Mouse (Mus musculus): ENCODE data around the gene Mzt1. TPM values are rescaled to one million over a fixed set of nuclear protein-coding genes. Genes with fewer than 3 reads are reported as not detected.
"Not testable (repeated sequence)": the region's sequence is repeated elsewhere in the genome, so short reads cannot be mapped to it uniquely, and the experiment has no call there.

Gene Mzt1
- polyA plus RNA-seq, 1 experiment from 2014 or later, result 95.4 TPM

DNA sequence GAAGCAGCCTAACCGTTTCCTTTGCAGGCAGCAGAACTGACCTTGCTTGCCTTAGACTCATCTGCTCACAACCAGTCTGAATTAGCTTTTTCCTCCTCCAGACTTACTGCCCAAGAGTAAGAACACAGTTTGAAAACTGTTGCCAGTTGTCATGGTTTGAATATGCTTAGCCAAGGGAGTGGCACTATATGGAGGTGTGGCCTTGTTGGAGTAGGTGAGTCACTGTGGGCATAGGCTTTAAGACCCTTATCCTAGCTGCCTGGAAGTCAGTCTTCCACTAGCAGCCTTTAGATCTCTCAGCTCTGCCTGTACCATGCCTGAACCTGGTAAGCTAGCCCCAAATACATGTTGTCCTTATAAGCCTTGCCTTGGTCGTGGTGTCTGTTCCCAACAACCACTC lies 8.2 kb downstream of the Mzt1 start:
- Histone ChIP-seq H3K27me3 (ENCODE audit: insufficient read depth, poor library complexity, severe bottlenecking) (no peaks in the 10 kb centered on the region), H3K27ac (no peak overlapping the region), H3K9me3 (no peaks in the 10 kb centered on the region), H3K4me1 (replicated peaks) (no peaks in the 10 kb centered on the region; the same call in 1 of the 2 replicates), H3K36me3 (peaks cover 52% of the 10 kb centered on the region), H3K4me3 (no peak overlapping the region)
- no peak for DNase-seq (ENCODE audit: low spot score)
- WGBS, result 90% methylated on average over 2 of the region's 2 CpGs

DNA sequence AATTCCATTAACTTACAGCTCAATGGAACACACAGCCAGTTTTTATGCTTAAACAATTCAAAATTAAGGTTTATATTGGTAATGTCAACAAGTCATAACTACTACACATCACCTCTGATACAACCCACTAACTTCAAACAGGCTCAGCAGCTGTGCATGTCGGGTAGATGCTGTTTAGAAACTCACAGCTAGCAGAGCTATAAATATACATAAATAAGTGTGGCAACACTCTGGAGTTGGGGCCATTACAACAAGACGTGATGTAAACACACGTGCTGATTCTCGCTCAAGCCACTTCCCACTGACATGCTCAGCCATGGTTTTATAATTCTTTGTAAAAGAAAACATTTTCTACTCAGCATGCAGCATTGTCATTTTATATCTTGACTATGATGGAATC lies 9.9 kb downstream of the Mzt1 start:
- no peak for DNase-seq (ENCODE audit: low spot score)
- WGBS, result 90% methylated on average over 4 of the region's 4 CpGs
- H3K27ac ChIP-seq, result no peak overlapping the region
- no peaks in the 10 kb centered on the region; the same call in 1 of the 2 replicates for H3K4me1 ChIP-seq (replicated peaks)
- H3K36me3 ChIP-seq, result peaks cover 61% of the 10 kb centered on the region
- no peaks in the 10 kb centered on the region for H3K27me3 ChIP-seq (ENCODE audit: insufficient read depth, poor library complexity, severe bottlenecking)
- no peaks in the 10 kb centered on the region for H3K9me3 ChIP-seq
- no peak overlapping the region for H3K4me3 ChIP-seq

DNA sequence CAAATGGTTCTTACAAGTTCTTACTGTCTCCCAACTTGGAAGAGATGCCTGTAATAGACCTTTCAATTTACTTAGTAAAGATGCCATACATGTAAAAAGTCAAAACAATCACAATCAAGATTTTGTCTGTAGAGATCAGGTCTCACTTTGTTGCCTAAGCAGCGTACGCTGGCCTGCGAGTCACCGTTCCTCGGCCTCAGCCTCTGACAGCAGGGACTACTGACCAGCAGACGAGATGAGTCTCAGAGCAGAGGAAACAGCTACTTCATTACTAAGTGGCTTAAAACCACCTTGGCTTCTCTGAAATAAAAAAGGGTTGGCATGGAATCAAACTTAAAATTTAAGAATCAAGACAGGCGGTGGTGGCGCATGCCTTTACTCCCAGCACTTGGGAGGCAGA lies 11.1 kb downstream of the Mzt1 start:
- not testable (repeated sequence) for H3K27me3 ChIP-seq (ENCODE audit: insufficient read depth, poor library complexity, severe bottlenecking); H3K4me1 ChIP-seq (replicated peaks); H3K9me3 ChIP-seq; H3K4me3 ChIP-seq; H3K27ac ChIP-seq; DNase-seq (ENCODE audit: low spot score)
- WGBS, result 95% methylated on average over 8 of the region's 8 CpGs
- peaks cover 61% of the 10 kb centered on the region for H3K36me3 ChIP-seq

GRCm38 (mm10) chr14:99032596-99032995 lies 13.3 kb downstream of the Mzt1 start:
- H3K9me3 ChIP-seq, result no peaks in the 10 kb centered on the region
- no peaks in the 10 kb centered on the region; the same call in 1 of the 2 replicates for H3K4me1 ChIP-seq (replicated peaks)
- WGBS, result 86% methylated on average over 5 of the region's 5 CpGs
- no peak overlapping the region for H3K27ac ChIP-seq
- H3K27me3 ChIP-seq (ENCODE audit: insufficient read depth, poor library complexity, severe bottlenecking), result no peaks in the 10 kb centered on the region
- no peak for DNase-seq (ENCODE audit: low spot score)
- peaks cover 42% of the 10 kb centered on the region for H3K36me3 ChIP-seq
- no peak overlapping the region for H3K4me3 ChIP-seq

- Histone ChIP-seq H3K4me1 (replicated peaks) (no peaks in the 10 kb centered on the region; the same call in 1 of the 2 replicates), H3K4me3 (no peak overlapping the region), H3K36me3 (peaks cover 40% of the 10 kb centered on the region), H3K27ac (no peak overlapping the region), H3K27me3 (ENCODE audit: insufficient read depth, poor library complexity, severe bottlenecking) (no peaks in the 10 kb centered on the region), H3K9me3 (no peaks in the 10 kb centered on the region)
- WGBS, result 84% methylated on average over 5 of the region's 5 CpGs
- DNase-seq (ENCODE audit: low spot score), result no peak
Observed at GRCm38 (mm10) chr14:99031337-99031873, 14.5 kb downstream of the Mzt1 start.

DNA sequence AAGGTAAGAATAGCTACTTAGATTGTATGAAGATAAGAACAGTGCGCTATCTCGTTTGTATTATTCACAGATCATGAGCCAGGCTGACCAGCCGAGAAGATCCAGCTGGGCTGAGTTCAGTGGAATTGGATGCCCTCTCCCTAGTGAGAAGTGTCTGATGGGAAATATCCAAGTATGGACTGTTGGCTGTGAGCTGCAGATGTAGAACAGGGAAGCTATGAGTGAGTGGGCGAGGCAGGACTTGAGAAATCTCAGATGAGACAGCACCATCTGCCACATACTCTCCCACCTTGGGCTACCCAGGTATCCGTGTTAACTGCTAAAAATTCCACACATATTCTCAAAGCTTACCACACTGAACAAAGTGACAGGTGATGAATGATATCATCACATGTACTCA lies 15.9 kb downstream of the Mzt1 start:
- no peaks in the 10 kb centered on the region for H3K27me3 ChIP-seq (ENCODE audit: insufficient read depth, poor library complexity, severe bottlenecking)
- 80% methylated on average over 5 of the region's 5 CpGs for WGBS
- no peaks in the 10 kb centered on the region for H3K9me3 ChIP-seq
- H3K4me1 ChIP-seq (replicated peaks), result no peaks in the 10 kb centered on the region; the same call in 1 of the 2 replicates
- 0 out of 2 replicates have a peak overlapping the region, but pooled peaks have one; percentile 8 for H3K27ac ChIP-seq
- H3K36me3 ChIP-seq, result peaks cover 28% of the 10 kb centered on the region
- DNase-seq (ENCODE audit: low spot score), result no peak
- no peak overlapping the region for H3K4me3 ChIP-seq

DNA sequence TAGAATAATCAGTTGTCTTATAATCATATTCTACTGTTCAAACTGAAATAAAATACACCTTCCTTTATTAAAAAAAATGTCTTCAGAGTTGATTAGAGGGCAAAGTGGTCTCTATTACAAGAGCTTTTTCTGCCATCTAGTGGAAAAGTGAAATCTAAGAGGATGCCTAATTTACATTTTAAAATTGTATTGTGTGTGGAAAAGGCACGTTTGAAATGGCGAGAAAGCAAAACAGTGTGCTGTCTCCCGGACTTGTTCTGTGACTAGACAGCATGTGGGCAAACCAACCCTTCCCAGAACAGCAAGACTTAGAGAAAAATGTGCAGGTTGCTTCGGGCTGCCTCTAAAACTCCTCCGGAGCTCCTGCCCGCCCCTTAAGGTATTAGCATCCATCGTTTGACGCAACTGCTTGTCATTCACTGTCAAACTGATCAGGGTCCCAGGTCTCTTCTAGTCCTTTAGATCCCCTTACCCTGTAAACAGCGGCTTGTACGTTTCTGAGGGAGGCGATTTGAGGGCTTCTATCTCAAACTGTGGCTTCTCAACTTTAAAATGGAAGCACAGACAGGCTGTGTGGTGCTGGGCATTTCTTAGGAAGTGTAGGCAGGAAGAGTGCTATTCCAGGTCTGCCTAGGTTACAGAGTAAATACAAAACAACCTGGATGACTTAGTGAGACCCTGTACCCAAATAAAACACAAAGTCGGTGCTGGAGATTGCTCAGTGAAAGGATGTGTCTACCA lies 23.4 kb downstream of the Mzt1 start:
- no peak overlapping the region; the same call in 1 of the 2 replicates for H3K27ac ChIP-seq
- no peaks in the 10 kb centered on the region for H3K27me3 ChIP-seq (ENCODE audit: insufficient read depth, poor library complexity, severe bottlenecking)
- DNase-seq (ENCODE audit: low spot score), result no peak
- H3K36me3 ChIP-seq, result no peaks in the 10 kb centered on the region
- no peaks in the 10 kb centered on the region for H3K9me3 ChIP-seq
- peak overlapping the region; percentile 33 for H3K4me3 ChIP-seq
- 51% methylated on average over 12 of the region's 12 CpGs for WGBS
- H3K4me1 ChIP-seq (replicated peaks), result peaks cover 2% of the 10 kb centered on the region

DNA sequence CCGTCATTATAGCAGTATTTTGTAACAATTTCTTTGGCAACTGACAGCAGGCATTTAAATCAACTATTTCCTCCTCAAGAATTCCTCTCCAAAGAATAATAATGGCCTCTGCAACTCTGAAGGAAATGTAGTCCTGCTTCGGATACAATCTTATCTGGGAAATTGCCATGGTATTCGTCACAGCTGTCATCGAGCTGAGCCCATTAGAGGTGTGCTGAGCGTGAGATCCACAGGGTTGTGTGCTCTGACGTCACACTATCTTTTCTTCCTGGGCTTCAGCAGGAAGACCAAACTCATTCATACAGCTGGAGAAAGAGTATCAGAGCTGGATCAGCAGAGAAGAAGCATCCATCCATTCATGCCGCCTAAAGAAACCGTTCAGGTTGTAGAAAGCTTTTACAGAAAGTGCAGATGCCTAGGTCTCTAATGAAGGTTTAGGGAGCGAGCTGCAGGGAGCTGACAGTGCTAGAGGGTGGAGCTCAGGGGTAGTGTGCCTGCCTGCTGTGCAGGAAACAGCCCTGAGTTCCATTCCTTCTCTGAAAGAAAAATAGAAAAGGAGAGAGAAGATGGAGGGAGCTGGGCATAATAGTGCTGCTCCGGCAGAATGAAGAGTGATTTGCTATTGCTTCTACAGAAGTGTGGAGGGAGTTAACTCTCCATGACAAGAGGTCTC lies 26.7 kb downstream of the Mzt1 start:
- Histone ChIP-seq H3K4me3 (no peak overlapping the region), H3K4me1 (replicated peaks) (peaks cover 2% of the 10 kb centered on the region), H3K36me3 (no peaks in the 10 kb centered on the region), H3K27ac (no peak overlapping the region), H3K9me3 (no peaks in the 10 kb centered on the region), H3K27me3 (ENCODE audit: insufficient read depth, poor library complexity, severe bottlenecking) (no peaks in the 10 kb centered on the region)
- no peak for DNase-seq (ENCODE audit: low spot score)
- WGBS, result 71% methylated on average over 10 of the region's 10 CpGs

- Histone ChIP-seq H3K4me1 (replicated peaks) (peaks cover 2% of the 10 kb centered on the region), H3K27me3 (ENCODE audit: insufficient read depth, poor library complexity, severe bottlenecking) (no peaks in the 10 kb centered on the region), H3K4me3 (no peak overlapping the region), H3K9me3 (no peaks in the 10 kb centered on the region), H3K36me3 (no peaks in the 10 kb centered on the region), H3K27ac (no peak overlapping the region)
- WGBS, result 92% methylated on average over 7 of the region's 7 CpGs
- no peak for DNase-seq (ENCODE audit: low spot score)
Observed at GRCm38 (mm10) chr14:99018691-99019090, 27.2 kb downstream of the Mzt1 start.

DNA sequence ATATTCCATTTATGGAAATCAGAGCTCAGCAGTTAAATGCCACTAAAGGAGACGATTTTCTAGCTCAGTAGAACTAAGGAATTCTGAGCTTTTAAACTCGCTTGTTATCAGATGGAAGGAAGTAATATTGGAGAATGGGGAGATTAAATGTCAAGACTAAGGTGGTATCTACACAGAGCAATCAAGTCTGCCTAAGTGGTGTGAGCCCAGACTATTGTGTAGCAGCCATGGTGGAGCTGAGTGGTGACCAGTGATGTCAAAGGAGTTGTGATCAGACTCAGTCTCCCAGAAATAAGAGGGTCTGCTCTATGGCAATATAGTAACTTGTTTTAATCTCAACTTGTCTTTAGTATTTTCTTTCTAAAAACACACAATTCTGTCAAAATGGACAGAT lies 35.0 kb downstream of the Mzt1 start:
- no peak overlapping the region for H3K27ac ChIP-seq
- H3K36me3 ChIP-seq, result no peaks in the 10 kb centered on the region
- no peaks in the 10 kb centered on the region for H3K9me3 ChIP-seq
- no peaks in the 10 kb centered on the region for H3K27me3 ChIP-seq (ENCODE audit: insufficient read depth, poor library complexity, severe bottlenecking)
- no peak for DNase-seq (ENCODE audit: low spot score)
- H3K4me3 ChIP-seq, result no peak overlapping the region
- WGBS, result 75% methylated on average over 2 of the region's 2 CpGs
- no peaks in the 10 kb centered on the region for H3K4me1 ChIP-seq (replicated peaks)

GRCm38 (mm10) chr14:99010224-99010919 lies 35.6 kb downstream of the Mzt1 start:
- Histone ChIP-seq H3K4me3 (no peak overlapping the region), H3K4me1 (replicated peaks) (no peaks in the 10 kb centered on the region), H3K27me3 (ENCODE audit: insufficient read depth, poor library complexity, severe bottlenecking) (no peaks in the 10 kb centered on the region), H3K36me3 (no peaks in the 10 kb centered on the region), H3K9me3 (no peaks in the 10 kb centered on the region), H3K27ac (no peak overlapping the region)
- WGBS, result 83% methylated on average over 8 of the region's 8 CpGs
- DNase-seq (ENCODE audit: low spot score), result no peak

GRCm38 (mm10) chr14:98994218-98994617 lies 51.7 kb downstream of the Mzt1 start, which contains the start of gene Rpl36a-ps1:
Rpl36a-ps1 (minus strand) TSS chr14:98994318.
- 97% methylated on average over 7 of the region's 7 CpGs for WGBS
- Histone ChIP-seq H3K36me3 (no peaks in the 10 kb centered on the region), H3K9me3 (no peaks in the 10 kb centered on the region), H3K27me3 (ENCODE audit: insufficient read depth, poor library complexity, severe bottlenecking) (no peaks in the 10 kb centered on the region), H3K4me1 (replicated peaks) (no peaks in the 10 kb centered on the region), H3K4me3 (no peak within 1 kb of the TSS), H3K27ac (no peak within 1 kb of the TSS)
- no peak for DNase-seq (ENCODE audit: low spot score)

DNA sequence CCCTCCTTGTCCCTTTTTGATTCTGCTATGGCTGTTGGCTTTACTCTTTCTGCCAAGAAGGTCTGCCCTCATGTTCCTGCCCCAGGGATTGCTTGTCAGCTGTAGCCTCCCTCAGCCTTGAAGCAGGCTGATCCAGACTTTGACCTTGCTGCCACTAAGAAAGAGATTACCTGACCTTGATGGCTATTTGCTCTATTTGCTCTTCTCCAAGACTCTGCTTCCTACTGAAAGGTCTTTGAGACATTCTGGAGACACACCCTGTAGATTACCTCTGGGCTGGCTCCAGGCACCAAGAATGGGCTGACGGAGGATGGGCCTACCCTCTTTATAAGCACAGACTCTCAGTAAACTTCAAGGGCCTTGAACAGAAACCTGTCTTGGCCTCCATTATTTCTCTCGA lies 53.5 kb downstream of the Mzt1 start:
- Histone ChIP-seq H3K4me1 (replicated peaks) (no peaks in the 10 kb centered on the region), H3K27ac (no peak overlapping the region), H3K4me3 (no peak overlapping the region), H3K27me3 (ENCODE audit: insufficient read depth, poor library complexity, severe bottlenecking) (no peaks in the 10 kb centered on the region), H3K9me3 (no peaks in the 10 kb centered on the region), H3K36me3 (no peaks in the 10 kb centered on the region)
- no peak for DNase-seq (ENCODE audit: low spot score)
- 84% methylated on average over 2 of the region's 2 CpGs for WGBS

Measured in hindbrain, embryonic 10.5 days (tissue).